13 mouse cellular contexts compared by ENCODE assay signal in the genomic region with DNA sequence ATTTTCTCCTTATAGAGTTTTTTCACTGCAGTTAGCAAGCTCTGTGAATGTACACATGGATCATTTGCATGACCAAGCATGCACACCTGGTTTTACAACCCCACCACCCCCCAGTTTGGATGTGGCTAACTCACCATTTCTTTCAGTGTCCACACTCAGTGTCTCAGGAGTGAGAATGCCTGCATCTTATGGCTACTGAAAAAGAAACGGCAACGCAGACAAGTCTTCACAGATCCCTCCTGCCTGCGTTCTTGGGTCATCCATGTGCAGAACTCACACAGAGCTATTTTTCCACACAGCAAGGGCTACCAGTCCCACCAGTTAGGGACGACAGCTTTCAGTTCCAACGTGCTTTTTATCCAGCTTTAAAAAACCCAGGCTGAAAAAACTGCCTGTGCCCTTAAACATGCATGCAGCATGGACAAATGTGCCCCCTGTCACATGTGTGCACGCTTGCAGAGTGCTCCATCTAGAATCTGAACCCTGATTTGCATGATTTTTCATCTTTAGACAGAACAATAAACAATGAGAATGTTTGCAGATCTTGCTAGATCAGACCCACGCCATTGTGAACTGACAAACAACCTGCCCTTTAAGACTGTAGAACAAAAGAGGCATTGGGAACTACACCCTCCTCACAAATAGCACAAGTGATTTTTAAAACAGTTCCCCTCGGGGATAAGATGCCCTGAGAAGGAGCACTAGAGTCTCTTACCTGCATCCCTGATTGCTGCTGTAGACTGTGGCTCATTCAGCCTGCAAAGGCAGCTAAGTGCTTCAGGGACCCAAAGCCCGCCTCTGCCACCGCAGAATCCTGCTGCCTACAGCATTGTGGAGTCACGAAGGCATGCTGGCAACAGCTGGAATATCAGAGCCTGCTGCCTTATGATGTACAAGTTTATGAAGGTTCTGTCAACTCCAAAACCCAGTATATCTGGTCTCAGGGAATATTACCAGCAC.
DNase-seq lines count a peak whose midpoint lies in the region; ATAC-seq and TF ChIP-seq lines count a peak whose summit lies in the region.
"Had no signal": no experiment of that assay in that cellular context is flagged by ENCODE, and none has a peak within 500 bp of the region (broad histone marks: within the 10 kb centered on the region; RNA-seq: fewer than 3 reads in every experiment).

No protein-coding gene starts in this region.

- H3K9me3 ChIP-seq in hindbrain, embryonic 11.5 days (ENCODE audit: control insufficient read depth, low read length), result no peaks in the 10 kb centered on the region
- no peaks in the 10 kb centered on the region for H3K9me3 ChIP-seq in midbrain, embryonic 15.5 days
- H3K9me3 ChIP-seq: limb, embryonic 12.5 days; megakaryocyte, embryonic 14.5 days had no signal

- peak overlapping the region; percentile 10; the same call in 1 of the 2 replicates for H3K4me3 ChIP-seq in hindbrain, embryonic 11.5 days (ENCODE audit: low read depth, low read length)
- peak overlapping the region; percentile 42 for H3K4me3 ChIP-seq in midbrain, embryonic 15.5 days
- no peak overlapping the region for H3K4me3 ChIP-seq in thymus, adult 2 months (ENCODE audit: control insufficient read depth, insufficient read depth, low read length)
- H3K4me3 ChIP-seq: limb, embryonic 12.5 days; megakaryocyte, embryonic 14.5 days had no signal

- H3K27me3 ChIP-seq in hindbrain, embryonic 11.5 days (ENCODE audit: control insufficient read depth, insufficient read depth, low read length), result peaks cover 4% of the 10 kb centered on the region; the same call in 1 of the 2 replicates
- 0 out of 2 replicates have a peak, but pooled peaks cover 3% of the 10 kb centered on the region for H3K27me3 ChIP-seq in midbrain, embryonic 15.5 days (replicated peaks)
- no peaks in the 10 kb centered on the region for H3K27me3 ChIP-seq in thymus, adult 2 months (ENCODE audit: control insufficient read depth, insufficient read depth, low read length)

- no peaks in the 10 kb centered on the region for H3K36me3 ChIP-seq in hindbrain, embryonic 11.5 days (ENCODE audit: control insufficient read depth, insufficient read depth, low read length)
- H3K36me3 ChIP-seq in midbrain, embryonic 15.5 days (replicated peaks), result no peaks in the 10 kb centered on the region
- H3K36me3 ChIP-seq in thymus, adult 2 months (ENCODE audit: control insufficient read depth, insufficient read depth, low read length), result no peaks in the 10 kb centered on the region
- H3K36me3 ChIP-seq: limb, embryonic 12.5 days had no signal

- no peak for TF ChIP-seq CTCF in thymus, adult 2 months (IDR thresholded peaks at IDR 0.05; ENCODE audit: borderline replicate concordance, control insufficient read depth, extremely low read depth, insufficient read depth, low read length, poor library complexity)

- DNase-seq in layer of hippocampus, adult 11-12 months (ENCODE audit: low spot score), result peak; percentile 15
- DNase-seq in layer of hippocampus, adult 9-10 months (ENCODE audit: low spot score), result no peak
- peak; percentile 20 for DNase-seq in hindbrain, embryonic 11.5 days (ENCODE audit: low spot score)
- DNase-seq in thymus, adult 2 months, result no peak
- DNase-seq in kidney, postnatal 14 days, result no peak
- DNase-seq in lung, postnatal 36 days, result no peak
- DNase-seq: cerebellum, adult 9-10 months; gastrocnemius, postnatal 36 days; kidney, adult 11 months had no signal

- TF ChIP-seq POLR2A in thymus, adult 2 months (IDR thresholded peaks at IDR 0.05; ENCODE audit: control insufficient read depth, extremely low read depth, insufficient read depth, low read length, poor library complexity), result no peak

- WGBS in hindbrain, embryonic 11.5 days, result 34% methylated on average over 11 of the region's 11 CpGs
- 26% methylated on average over 11 of the region's 11 CpGs for WGBS in midbrain, embryonic 15.5 days
- 84% methylated on average over 11 of the region's 11 CpGs for WGBS in thymus, adult 2 months

- ATAC-seq in hindbrain, embryonic 11.5 days (ENCODE audit: low FRiP score), result peak; percentile 57
- peak; percentile 85 for ATAC-seq in midbrain, embryonic 15.5 days (replicated peaks)
- ATAC-seq in erythroid progenitor cell, adult 5-6 weeks (replicated peaks; ENCODE audit: low FRiP score, poor library complexity, severe bottlenecking), result no peak

- H3K4me2 ChIP-seq in hindbrain, embryonic 11.5 days (replicated peaks; ENCODE audit: low read depth, low read length), result peak overlapping the region; percentile 19; the same call in 1 of the 2 replicates
- H3K4me2 ChIP-seq in midbrain, embryonic 15.5 days, result peak overlapping the region; percentile 40
- H3K4me2 ChIP-seq: limb, embryonic 12.5 days had no signal

- H3K4me1 ChIP-seq in hindbrain, embryonic 11.5 days (replicated peaks; ENCODE audit: control insufficient read depth, insufficient read depth, low read length), result no peaks in the 10 kb centered on the region
- no peaks in the 10 kb centered on the region for H3K4me1 ChIP-seq in midbrain, embryonic 15.5 days
- no peaks in the 10 kb centered on the region for H3K4me1 ChIP-seq in thymus, adult 2 months (replicated peaks; ENCODE audit: control insufficient read depth, insufficient read depth, low read length)
- H3K4me1 ChIP-seq: limb, embryonic 12.5 days; megakaryocyte, embryonic 14.5 days had no signal

- no peak overlapping the region for H3K9ac ChIP-seq in hindbrain, embryonic 11.5 days (ENCODE audit: low read depth, low read length)
- H3K9ac ChIP-seq in midbrain, embryonic 15.5 days, result peak overlapping the region; percentile 43
- H3K9ac ChIP-seq: limb, embryonic 12.5 days had no signal

- peak overlapping the region; percentile 58 for H3K27ac ChIP-seq in hindbrain, embryonic 11.5 days (ENCODE audit: low read depth, low read length)
- H3K27ac ChIP-seq in midbrain, embryonic 15.5 days, result peak overlapping the region; percentile 78
- no peak overlapping the region for H3K27ac ChIP-seq in thymus, adult 2 months (ENCODE audit: control insufficient read depth, insufficient read depth, low read length)
- H3K27ac ChIP-seq: limb, embryonic 12.5 days had no signal

Comparison
In these comparisons a context has a peak if more than half of its experiments do, and no peak if none do; other contexts are left out.
1. DNase-seq: peak in layer of hippocampus, adult 11-12 months (single experiment) and hindbrain, embryonic 11.5 days (single experiment); none in layer of hippocampus, adult 9-10 months (single experiment), thymus, adult 2 months (single experiment), kidney, postnatal 14 days (single experiment) and lung, postnatal 36 days (single experiment).